Mouse (Mus musculus): Measurements from ENCODE around the gene Olfr1102.

- TF ChIP-seq TAL1 (IDR thresholded peaks at IDR 0.05; ENCODE audit: low read length): no peak
- TF ChIP-seq GATA1 (IDR thresholded peaks at IDR 0.05; ENCODE audit: low read length): no peak
These were observed 28.8 kb downstream of the Olfr1102 start, which contains the start of gene Olfr1104 for GRCm38 (mm10) chr2:87026980-87027379.
